Mouse (Mus musculus) induced T-regulatory cell, adult 2 months (primary cell): ENCODE results near the gene Dlx5.

Experiments
- DNase-seq: peaks from one replicate; pipeline ENCODE4 v3.0.0-alpha.2; 2012; ENCODE audit warnings: low read depth

Gene Dlx5

GRCm38 (mm10) chr6:6881638-6882190 is at the start of gene Dlx5:
TSS of gene Dlx5 (minus strand) at chr6:6882085.
- DNase-seq, result no peak

GRCm38 (mm10) chr6:6931507-6931906 is 49.6 kb upstream of the Dlx5 start:
- DNase-seq, result no peak

- DNase-seq, result no peak
Measured at GRCm38 (mm10) chr6:6930831-6931230, 48.9 kb upstream of the Dlx5 start.

GRCm38 (mm10) chr6:6925264-6925663 is 43.4 kb upstream of the Dlx5 start:
- no peak for DNase-seq

GRCm38 (mm10) chr6:6917334-6917733 is 35.4 kb upstream of the Dlx5 start:
- DNase-seq, result no peak

- DNase-seq, result peak; percentile 0
Measured at GRCm38 (mm10) chr6:6915526-6915915, 33.6 kb upstream of the Dlx5 start.

GRCm38 (mm10) chr6:6914849-6915525 is 33.1 kb upstream of the Dlx5 start:
- peak; percentile 43 for DNase-seq

GRCm38 (mm10) chr6:6914304-6914703 is 32.4 kb upstream of the Dlx5 start:
- no peak for DNase-seq

- DNase-seq, result no peak
Measured at GRCm38 (mm10) chr6:6909586-6909985, 27.7 kb upstream of the Dlx5 start.

GRCm38 (mm10) chr6:6890047-6890446 is 8.2 kb upstream of the Dlx5 start:
- DNase-seq, result no peak

GRCm38 (mm10) chr6:6886225-6886624 is 4.3 kb upstream of the Dlx5 start:
- no peak for DNase-seq

- no peak for DNase-seq
Measured at GRCm38 (mm10) chr6:6884897-6885296, 3.0 kb upstream of the Dlx5 start.

- no peak for DNase-seq
Measured at GRCm38 (mm10) chr6:6882266-6882797, 447 bp upstream of the Dlx5 start.

- DNase-seq, result no peak
Measured at GRCm38 (mm10) chr6:6881115-6881637, 709 bp downstream of the Dlx5 start.

- no peak for DNase-seq
Measured at GRCm38 (mm10) chr6:6880361-6881114, 1.3 kb downstream of the Dlx5 start.

- no peak for DNase-seq
Measured at GRCm38 (mm10) chr6:6879371-6880325, 2.2 kb downstream of the Dlx5 start.

GRCm38 (mm10) chr6:6878841-6879291 is 3.0 kb downstream of the Dlx5 start:
- no peak for DNase-seq

GRCm38 (mm10) chr6:6877981-6878840 is 3.7 kb downstream of the Dlx5 start:
- DNase-seq, result no peak

- DNase-seq, result no peak
Measured at GRCm38 (mm10) chr6:6877346-6877910, 4.5 kb downstream of the Dlx5 start.

- no peak for DNase-seq
Measured at GRCm38 (mm10) chr6:6876731-6877130, 5.2 kb downstream of the Dlx5 start.
